Mouse (Mus musculus) cortical plate, adult 2 months (tissue): ENCODE measurements at regions not wholly inside any gene's neighbourhood (a gene's known extent, or its start where the extent isn't known, plus 50 kb on each side); places are given as distances from the start of the nearest gene placed in this dataset.
"Not testable (repeated sequence)": the region's sequence is repeated elsewhere in the genome, so short reads cannot be mapped to it uniquely, and the experiment has no call there.

Experiments used
- H3K27ac ChIP-seq: fragments of 200-500 bp; 2 replicates; pipeline ENCODE4 v1.5.1; 2012; ENCODE audit warnings: low read length, control low read depth, inconsistent platforms; ENCODE audit not compliant: insufficient read depth
- H3K4me1 ChIP-seq: fragments of 200-500 bp; 2 replicates; pipeline ENCODE4 v1.6.1; 2011; ENCODE audit warnings: low read length; ENCODE audit not compliant: control insufficient read depth, insufficient read depth
- H3K4me3 ChIP-seq: fragments of 200-500 bp; 2 replicates; pipeline ENCODE4 v1.5.1; 2011; ENCODE audit warnings: mild to moderate bottlenecking, low read length, control low read depth; ENCODE audit not compliant: insufficient read depth
- CTCF ChIP-seq: fragments of 200-500 bp; IDR thresholded peaks from 2 replicates; pipeline ENCODE4 v1.5.1; 2011; ENCODE audit warnings: mild to moderate bottlenecking, control low read depth, low read length; ENCODE audit not compliant: insufficient read depth; ENCODE audit errors: extremely low read depth
- POLR2A ChIP-seq: fragments of 200-500 bp; IDR thresholded peaks from 2 replicates; pipeline ENCODE4 v1.6.1; 2011; ENCODE audit warnings: mild to moderate bottlenecking, low read length, control low read depth; ENCODE audit not compliant: insufficient read depth; ENCODE audit errors: extremely low read depth

DNA sequence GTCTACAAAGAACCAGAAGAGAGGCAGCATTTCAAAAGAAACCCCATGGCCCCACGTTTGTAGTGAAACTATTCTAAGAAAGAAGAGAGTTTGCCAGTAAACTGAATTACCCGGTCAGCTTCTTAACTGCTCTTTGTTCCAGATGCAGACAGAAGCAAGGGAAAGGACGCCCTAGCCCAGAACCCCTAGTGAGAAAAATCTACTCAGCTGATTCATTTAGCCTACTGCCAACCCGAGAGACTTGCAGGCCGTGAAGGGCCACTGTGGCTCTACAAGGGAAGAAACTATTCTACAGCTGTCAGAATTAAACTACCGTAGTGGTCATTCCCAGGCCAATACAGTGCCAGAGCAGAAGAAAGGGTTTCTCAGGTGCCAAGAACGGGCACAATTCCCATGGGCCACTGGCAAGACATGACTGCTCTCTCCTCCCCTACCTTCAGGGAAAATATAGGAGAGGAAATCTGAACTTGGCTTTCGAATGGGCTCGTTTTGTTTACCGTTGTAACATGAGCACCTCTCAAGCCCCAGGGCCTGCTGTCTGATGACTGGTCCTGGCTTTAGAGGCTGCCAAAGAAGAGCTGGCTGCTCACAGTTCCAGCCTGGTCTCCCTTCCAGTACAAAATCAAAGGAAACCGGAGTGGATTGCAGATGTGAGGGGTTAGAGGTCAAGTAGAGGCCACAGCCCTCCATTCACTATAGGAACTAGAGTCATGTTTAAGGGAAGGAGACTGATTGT, 111.7 kb upstream of the Dlg1 start:
- Histone ChIP-seq H3K4me1 (0 out of 2 replicates have a peak, but pooled peaks cover 2% of the 10 kb centered on the region), H3K27ac (no peak overlapping the region), H3K4me3 (no peak overlapping the region)
- no peak for TF ChIP-seq CTCF
- no peak for TF ChIP-seq POLR2A

- H3K4me3 ChIP-seq, result no peak overlapping the region
- H3K27ac ChIP-seq, result no peak overlapping the region
- H3K4me1 ChIP-seq, result no peaks in the 10 kb centered on the region
- TF ChIP-seq POLR2A, result no peak
- TF ChIP-seq CTCF, result no peak
These were observed 109.7 kb upstream of the Dlg1 start for GRCm38 (mm10) chr16:31553361-31554146.

DNA sequence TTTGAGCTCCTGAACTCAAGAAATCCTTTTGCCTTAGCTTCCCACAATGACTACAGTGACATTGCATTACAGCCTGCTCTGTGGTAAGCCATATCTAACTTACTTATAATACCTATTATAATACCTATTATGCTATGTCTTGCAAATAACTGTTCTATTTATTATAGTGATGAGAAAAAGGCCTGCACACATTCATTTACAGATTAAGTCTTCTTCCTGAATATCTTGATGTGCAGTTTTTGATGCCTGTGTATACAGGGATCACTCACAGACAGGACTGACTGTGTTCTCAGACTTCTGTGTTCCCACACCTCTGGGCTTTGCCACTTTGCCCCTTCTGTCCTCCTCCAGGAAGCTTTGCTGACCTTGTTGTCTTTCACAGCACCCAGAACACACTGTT, 102.8 kb upstream of the Dlg1 start:
- no peak overlapping the region for H3K27ac ChIP-seq
- no peak overlapping the region for H3K4me3 ChIP-seq
- no peaks in the 10 kb centered on the region for H3K4me1 ChIP-seq
- TF ChIP-seq POLR2A (no peak), CTCF (no peak)

DNA sequence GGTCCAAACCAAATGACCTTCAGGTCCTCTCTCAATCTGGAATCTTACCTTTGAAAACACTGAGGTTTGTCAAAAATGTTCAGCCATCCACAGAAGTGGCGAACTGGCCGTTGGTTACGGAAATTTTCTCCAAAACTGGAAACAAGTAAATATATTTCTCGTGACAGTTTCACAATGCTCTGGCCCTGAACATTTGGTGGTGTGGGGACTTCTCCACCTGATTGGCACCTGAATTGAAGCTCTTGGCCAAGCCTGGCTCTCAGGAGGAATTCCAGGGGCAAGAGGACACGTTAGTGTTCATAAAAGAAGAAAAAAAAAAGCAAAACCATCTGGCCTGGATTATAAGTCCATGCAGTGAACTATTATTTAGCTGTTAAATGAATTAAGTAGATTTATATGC, 98.3 kb upstream of the Dlg1 start:
- TF ChIP-seq POLR2A (no peak), CTCF (no peak)
- Histone ChIP-seq H3K4me1 (no peaks in the 10 kb centered on the region), H3K27ac (no peak overlapping the region), H3K4me3 (no peak overlapping the region)

DNA sequence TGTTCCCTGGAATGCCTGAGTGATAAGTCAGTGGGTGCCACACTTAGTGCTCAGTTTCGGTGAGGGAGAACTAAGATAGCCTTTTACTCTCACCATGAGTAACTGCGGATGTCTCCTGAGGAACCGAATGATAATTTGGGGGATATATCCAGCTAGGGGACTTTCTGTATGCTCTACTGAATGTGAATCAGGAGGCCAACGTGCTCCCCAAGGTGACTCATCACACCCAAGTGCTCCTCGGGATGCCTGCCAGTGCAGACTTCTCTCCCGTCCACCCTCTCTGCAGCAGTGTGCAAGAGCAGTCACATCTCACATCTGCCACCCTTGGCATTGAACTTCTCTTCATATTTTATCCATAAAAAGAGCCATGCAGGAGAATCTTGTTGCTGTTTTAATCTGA, 94.9 kb upstream of the Dlg1 start:
- no peak overlapping the region for H3K27ac ChIP-seq
- H3K4me3 ChIP-seq, result no peak overlapping the region
- no peak for TF ChIP-seq CTCF
- TF ChIP-seq POLR2A, result no peak
- no peaks in the 10 kb centered on the region for H3K4me1 ChIP-seq

GRCm38 (mm10) chr16:31569871-31570270, 93.4 kb upstream of the Dlg1 start:
- no peak overlapping the region for H3K27ac ChIP-seq
- no peak for TF ChIP-seq POLR2A
- TF ChIP-seq CTCF, result no peak
- H3K4me1 ChIP-seq, result no peaks in the 10 kb centered on the region
- no peak overlapping the region for H3K4me3 ChIP-seq

- H3K4me1 ChIP-seq, result no peaks in the 10 kb centered on the region
- H3K27ac ChIP-seq, result no peak overlapping the region
- no peak overlapping the region for H3K4me3 ChIP-seq
- TF ChIP-seq POLR2A, result no peak
- no peak for TF ChIP-seq CTCF
These were observed 92.7 kb upstream of the Dlg1 start for GRCm38 (mm10) chr16:31570311-31571139.

DNA sequence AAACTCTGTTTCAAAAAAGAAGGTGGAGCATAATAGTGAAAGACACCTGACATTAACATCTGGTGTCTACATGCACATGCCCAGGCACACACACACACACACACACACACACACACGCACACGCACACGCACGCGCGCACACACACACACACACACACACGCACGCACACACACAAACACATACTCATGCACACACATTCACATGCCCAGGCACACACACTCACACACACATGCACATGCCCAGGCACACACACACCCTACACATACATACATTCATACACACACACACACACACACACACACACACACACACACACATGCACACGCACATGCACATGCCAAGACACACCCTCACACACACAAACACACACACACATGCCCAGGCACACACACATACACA, 89.4 kb upstream of the Dlg1 start:
- H3K4me1 ChIP-seq, H3K4me3 ChIP-seq, H3K27ac ChIP-seq: not testable (repeated sequence)

- H3K4me3 ChIP-seq, H3K27ac ChIP-seq, H3K4me1 ChIP-seq: not testable (repeated sequence)
These were observed 87.6 kb upstream of the Dlg1 start for GRCm38 (mm10) chr16:31575646-31576045.

GRCm38 (mm10) chr16:31576422-31576821, 86.8 kb upstream of the Dlg1 start:
- H3K27ac ChIP-seq, result no peak overlapping the region
- H3K4me3 ChIP-seq, result no peak overlapping the region
- no peak for TF ChIP-seq POLR2A
- TF ChIP-seq CTCF, result no peak
- no peaks in the 10 kb centered on the region for H3K4me1 ChIP-seq
